ENCODE assay signal across 9 mouse cellular contexts in genomic region chr2:126787721-126788342, GRCm38 (mm10). TPM values are rescaled to one million over a fixed set of nuclear protein-coding genes. Genes with fewer than 3 reads are reported as not detected.
DNase-seq lines count a peak whose midpoint lies in the region; ATAC-seq and TF ChIP-seq lines count a peak whose summit lies in the region.
"Had no signal": no experiment of that assay in that cellular context is flagged by ENCODE, and none has a peak within 500 bp of the region (broad histone marks: within the 10 kb centered on the region; RNA-seq: fewer than 3 reads in every experiment).

No protein-coding gene starts in this region.

- intact Hi-C loops in gastrocnemius, adult 2 months (cut with DNase I), result no loop called here

- ATAC-seq in hematopoietic stem cell, adult 5-6 weeks (replicated peaks in 1 of 2; ENCODE audit: insufficient read depth in 1 of 2, low FRiP score in 2 of 2, low TSS enrichment in 1 of 2, low read depth in 1 of 2, poor library complexity in 2 of 2, severe bottlenecking in 2 of 2), result peak; percentile 29 to 42; a peak in 1 of 4 replicates
- peak; percentile 51; the same call in 1 of the 2 replicates for ATAC-seq in megakaryocyte-erythroid progenitor cell, adult 5-6 weeks (replicated peaks; ENCODE audit: low FRiP score, low TSS enrichment, poor library complexity, severe bottlenecking)

- no peak overlapping the region for H3K27ac ChIP-seq in gastrocnemius, adult 2 months

- H3K4me3 ChIP-seq in gastrocnemius, adult 2 months, result no peak overlapping the region
- H3K4me3 ChIP-seq: erythroblast, embryonic 14.5 days had no signal

- DNase-seq in kidney, postnatal 4 days, result peak; percentile 28 to 33
- DNase-seq in kidney, postnatal 10 days, result no peak
- peak; percentile 26 for DNase-seq in embryo, embryonic 10.5 days (ENCODE audit: low spot score)
- no peak for DNase-seq in cerebellum, postnatal 4 days (ENCODE audit: low spot score in 2 of 2)
- DNase-seq in gastrocnemius, adult 2 months, result no peak
- no peak for DNase-seq in heart, adult 18-20 months

- TF ChIP-seq CTCF in gastrocnemius, adult 2 months (IDR thresholded peaks at IDR 0.05), result no peak

RNA-seq across cellular contexts. Expression of gene Usp50, which starts 4.6 kb away (rescaled TPM):
- total RNA-seq in hematopoietic stem cell, adult 5-6 weeks (2017), result 0.31 and 0.69 TPM in 2 replicates
- total RNA-seq in megakaryocyte-erythroid progenitor cell, adult 5-6 weeks (2014; fragmentation: Nextera tagmentation), result 1.1 and 1.4 TPM in 2 replicates
- total RNA-seq in megakaryocyte-erythroid progenitor cell, adult 5-6 weeks (2017), result 0.88 TPM in 1 of 2 replicates, not detected in the other
- total RNA-seq in gastrocnemius, adult 2 months (2021), result under 1 TPM in 1 of 2 experiments, not detected in 1; 0.18 TPM
- not detected for total RNA-seq in heart, adult 18-20 months (2021)

Comparison
In these comparisons a context has a peak if more than half of its experiments do, and no peak if none do; other contexts are left out.
1. DNase-seq: peak in kidney, postnatal 4 days (2 of 2) and embryo, embryonic 10.5 days (single experiment); none in kidney, postnatal 10 days (single experiment), cerebellum, postnatal 4 days (0 of 2), gastrocnemius, adult 2 months (single experiment) and heart, adult 18-20 months (0 of 2).